Mouse (Mus musculus) myocyte (in vitro differentiated cells): Measurements from ENCODE around the gene Atp2a1.

Experiments
- CEBPB ChIP-seq: IDR thresholded peaks from 2 replicates; pipeline ENCODE4 v1.6.1; 2011; ENCODE audit warnings: mild to moderate bottlenecking, moderate library complexity; ENCODE audit not compliant: poor library complexity, insufficient read depth, severe bottlenecking
- E2F4 ChIP-seq: IDR thresholded peaks from one replicate; pipeline ENCODE4 v1.6.1; 2011; ENCODE audit warnings: mild to moderate bottlenecking, control low read depth, moderate library complexity; ENCODE audit not compliant: insufficient read depth
- MAX ChIP-seq: IDR thresholded peaks from one replicate; pipeline ENCODE4 v1.6.1; 2011; ENCODE audit warnings: low read depth, mild to moderate bottlenecking, control low read depth
- MYOD1 ChIP-seq, 3 experiments: IDR thresholded peaks; one replicate each; pipeline ENCODE4 v1.6.1; 2011; ENCODE audit warnings: control low read depth in 2 of 3, low read depth in 2 of 3, mild to moderate bottlenecking in 2 of 3, moderate library complexity in 1 of 3; ENCODE audit not compliant: insufficient read length in 2 of 3, control insufficient read depth in 1 of 3
- MYOG ChIP-seq, 3 experiments: IDR thresholded peaks; one replicate each; pipeline ENCODE4 v1.6.1; 2011; ENCODE audit warnings: control low read depth in 2 of 3, low read depth in 2 of 3, mild to moderate bottlenecking in 2 of 3; ENCODE audit not compliant: insufficient read length in 2 of 3, control insufficient read depth in 1 of 3, insufficient read depth in 1 of 3
- POLR2A ChIP-seq: IDR thresholded peaks from one replicate; pipeline ENCODE4 v1.6.1; 2011; ENCODE audit warnings: low read depth, mild to moderate bottlenecking, control low read depth, moderate library complexity; ENCODE audit not compliant: insufficient read length
- POLR2AphosphoS2 ChIP-seq: IDR thresholded peaks from one replicate; pipeline ENCODE4 v1.6.1; 2011; ENCODE audit warnings: low read depth, control low read depth; ENCODE audit not compliant: insufficient read length
- TCF3 ChIP-seq: IDR thresholded peaks from one replicate; pipeline ENCODE4 v1.6.1; 2011; ENCODE audit warnings: low read depth, control low read depth; ENCODE audit not compliant: insufficient read length

DNA sequence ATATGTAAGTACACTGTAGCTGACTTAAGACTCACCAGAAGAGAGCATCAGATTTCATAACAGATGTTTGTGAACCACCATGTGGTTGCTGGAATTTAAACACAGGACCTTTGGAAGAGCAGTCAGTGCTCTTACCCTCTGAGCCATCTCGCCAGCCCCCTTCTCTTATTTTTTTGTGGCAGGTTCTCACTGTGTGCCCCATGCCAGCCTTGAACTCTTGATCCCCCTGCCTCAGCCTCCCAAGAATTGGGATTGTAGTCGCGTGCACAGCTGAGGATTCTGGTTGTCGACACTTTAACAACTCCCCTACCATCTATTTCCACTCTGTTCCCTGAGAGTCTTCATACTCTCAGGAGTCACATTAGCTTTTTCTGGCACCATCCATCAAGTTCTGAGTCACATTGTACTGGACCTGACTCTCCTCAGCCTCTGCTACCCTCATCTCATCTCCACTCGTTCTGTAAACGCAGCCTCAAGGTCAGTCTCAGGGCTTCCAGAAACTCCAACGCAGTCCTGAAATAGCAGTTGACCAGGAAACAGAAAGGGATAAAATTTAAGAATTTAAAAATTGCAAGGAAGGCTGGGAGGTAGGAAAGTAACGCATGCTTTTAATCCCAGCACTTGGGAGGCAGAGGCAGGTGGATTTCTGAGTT is 44.3 kb upstream of the Atp2a1 start:
- TF ChIP-seq POLR2A (no peak), MYOD1 (IDR thresholded peaks at IDR 0.05; ENCODE audit: control insufficient read depth in 1 of 3, insufficient read length in 2 of 3, low read depth in 2 of 3) (no peak), POLR2AphosphoS2 (no peak), MYOG (IDR thresholded peaks at IDR 0.05; ENCODE audit: control insufficient read depth in 1 of 3, insufficient read depth in 1 of 3, insufficient read length in 2 of 3, low read depth in 2 of 3) (no peak), E2F4 (no peak), CEBPB (no peak), MAX (no peak), TCF3 (no peak)
